Mouse (Mus musculus): ENCODE results near the gene Stim2. TPM values are rescaled to one million over a fixed set of nuclear protein-coding genes. Genes with fewer than 3 reads are reported as not detected.
A peak's percentile ranks its signal among the peaks of the same experiment; 100 is the strongest.

The Stim2 gene
- polyA plus RNA-seq, 1 experiment from 2014 or later = 9.8 TPM

- no peak overlapping the region for H3K4me2 ChIP-seq (ENCODE audit: low read depth, low read length)
- H3K9me3 ChIP-seq (ENCODE audit: control insufficient read depth, low read length) = no peaks in the 10 kb centered on the region
- no peak for ATAC-seq
- H3K9ac ChIP-seq (ENCODE audit: low read depth, low read length) = no peak overlapping the region
- no peaks in the 10 kb centered on the region for H3K4me1 ChIP-seq (ENCODE audit: control insufficient read depth, insufficient read depth, low read length)
- H3K4me3 ChIP-seq (ENCODE audit: low read length) = no peak overlapping the region
- H3K27me3 ChIP-seq (replicated peaks; ENCODE audit: control insufficient read depth, insufficient read depth, low read length) = no peaks in the 10 kb centered on the region
- WGBS = 92% methylated on average over 11 of the region's 11 CpGs
- no peak overlapping the region for H3K27ac ChIP-seq (ENCODE audit: low read length)
- peaks cover 1% of the 10 kb centered on the region; the same call in 1 of the 2 replicates for H3K36me3 ChIP-seq (ENCODE audit: control insufficient read depth, insufficient read depth, low read length)
Observed at GRCm38 (mm10) chr5:54110789-54111188, 112.5 kb downstream of the Stim2 start.

DNA sequence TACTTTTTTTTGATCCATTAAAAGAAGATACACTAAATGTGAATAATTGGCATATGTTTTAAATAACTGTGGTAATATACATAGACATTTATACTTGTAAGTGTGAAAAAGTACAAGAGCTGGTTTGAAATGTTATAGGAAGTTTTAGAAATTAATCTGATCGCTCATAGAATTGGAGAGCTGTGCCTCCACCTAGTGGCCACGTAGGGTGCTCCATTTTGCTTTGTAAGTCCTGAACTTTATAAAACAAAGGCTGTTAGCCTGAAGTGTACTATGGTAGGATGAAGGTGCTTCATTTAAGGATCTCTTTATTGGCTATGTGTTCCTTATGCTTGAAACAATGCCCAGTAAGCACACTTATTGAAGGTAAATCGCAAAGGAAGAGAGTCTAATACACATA, 115.0 kb downstream of the Stim2 start:
- H3K36me3 ChIP-seq (ENCODE audit: control insufficient read depth, insufficient read depth, low read length) = peaks cover 3% of the 10 kb centered on the region; the same call in 1 of the 2 replicates
- ATAC-seq = no peak
- H3K9ac ChIP-seq (ENCODE audit: low read depth, low read length) = no peak overlapping the region
- no peak overlapping the region for H3K4me2 ChIP-seq (ENCODE audit: low read depth, low read length)
- WGBS = 26% methylated on average over 3 of the region's 3 CpGs
- H3K4me1 ChIP-seq (ENCODE audit: control insufficient read depth, insufficient read depth, low read length) = no peaks in the 10 kb centered on the region
- no peak overlapping the region for H3K27ac ChIP-seq (ENCODE audit: low read length)
- H3K27me3 ChIP-seq (replicated peaks; ENCODE audit: control insufficient read depth, insufficient read depth, low read length) = no peaks in the 10 kb centered on the region
- H3K4me3 ChIP-seq (ENCODE audit: low read length) = no peak overlapping the region
- no peaks in the 10 kb centered on the region for H3K9me3 ChIP-seq (ENCODE audit: control insufficient read depth, low read length)

GRCm38 (mm10) chr5:54116538-54116937, 118.2 kb downstream of the Stim2 start:
- Histone ChIP-seq H3K27me3 (replicated peaks; ENCODE audit: control insufficient read depth, insufficient read depth, low read length) (no peaks in the 10 kb centered on the region), H3K9ac (ENCODE audit: low read depth, low read length) (no peak overlapping the region), H3K27ac (ENCODE audit: low read length) (no peak overlapping the region), H3K4me2 (ENCODE audit: low read depth, low read length) (no peak overlapping the region), H3K4me1 (ENCODE audit: control insufficient read depth, insufficient read depth, low read length) (no peaks in the 10 kb centered on the region), H3K9me3 (ENCODE audit: control insufficient read depth, low read length) (no peaks in the 10 kb centered on the region), H3K4me3 (ENCODE audit: low read length) (no peak overlapping the region), H3K36me3 (ENCODE audit: control insufficient read depth, insufficient read depth, low read length) (0 out of 2 replicates have a peak, but pooled peaks cover 3% of the 10 kb centered on the region)
- 87% methylated on average over 10 of the region's 10 CpGs for WGBS
- ATAC-seq = no peak

- ATAC-seq = no peak
- Histone ChIP-seq H3K4me1 (ENCODE audit: control insufficient read depth, insufficient read depth, low read length) (no peaks in the 10 kb centered on the region), H3K4me3 (ENCODE audit: low read length) (no peak overlapping the region), H3K27me3 (replicated peaks; ENCODE audit: control insufficient read depth, insufficient read depth, low read length) (no peaks in the 10 kb centered on the region), H3K36me3 (ENCODE audit: control insufficient read depth, insufficient read depth, low read length) (0 out of 2 replicates have a peak, but pooled peaks cover 3% of the 10 kb centered on the region), H3K9ac (ENCODE audit: low read depth, low read length) (no peak overlapping the region), H3K27ac (ENCODE audit: low read length) (no peak overlapping the region), H3K4me2 (ENCODE audit: low read depth, low read length) (no peak overlapping the region), H3K9me3 (ENCODE audit: control insufficient read depth, low read length) (no peaks in the 10 kb centered on the region)
- 70% methylated on average over 19 of the region's 19 CpGs for WGBS
Observed at GRCm38 (mm10) chr5:54118410-54119212, 120.3 kb downstream of the Stim2 start.

DNA sequence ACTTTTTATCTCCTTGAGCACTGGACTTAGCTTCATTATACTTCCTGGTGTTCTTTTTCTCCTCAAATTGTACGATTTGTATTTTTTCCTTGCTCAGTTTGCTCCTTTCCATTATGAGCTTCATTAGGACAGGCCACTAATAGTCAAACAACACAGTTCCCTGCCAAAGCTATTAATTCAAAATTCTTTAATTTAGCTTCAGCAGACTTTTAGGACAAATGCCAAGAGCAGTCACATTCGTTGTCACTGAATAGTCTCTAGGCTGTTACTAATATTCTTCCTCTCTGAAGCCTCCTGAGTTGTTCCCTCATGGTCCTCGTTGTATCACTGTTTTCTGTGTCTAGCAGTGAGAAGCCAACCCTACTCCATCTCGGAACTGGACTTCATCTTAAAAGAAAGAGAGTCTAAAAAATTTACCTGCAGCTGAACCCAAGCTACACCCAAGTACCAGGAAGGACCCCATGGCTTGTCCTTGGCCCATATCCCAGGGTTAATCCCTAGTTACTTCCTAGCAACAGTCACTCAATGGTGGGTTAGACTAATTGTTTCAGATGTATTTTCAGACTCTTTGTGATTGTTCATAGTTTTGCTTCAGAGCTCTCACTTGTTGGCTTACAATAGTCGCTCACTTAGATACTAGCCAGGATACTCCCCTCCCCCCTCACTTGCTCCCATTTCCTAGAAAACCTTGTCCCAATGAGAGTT, 149.9 kb downstream of the Stim2 start:
- H3K4me1 ChIP-seq (ENCODE audit: control insufficient read depth, insufficient read depth, low read length) = no peaks in the 10 kb centered on the region
- no peaks in the 10 kb centered on the region for H3K27me3 ChIP-seq (replicated peaks; ENCODE audit: control insufficient read depth, insufficient read depth, low read length)
- no peak overlapping the region for H3K4me2 ChIP-seq (ENCODE audit: low read depth, low read length)
- no peak overlapping the region for H3K9ac ChIP-seq (ENCODE audit: low read depth, low read length)
- no peak for ATAC-seq
- 82% methylated on average over 5 of the region's 5 CpGs for WGBS
- no peaks in the 10 kb centered on the region for H3K36me3 ChIP-seq (ENCODE audit: control insufficient read depth, insufficient read depth, low read length)
- H3K27ac ChIP-seq (ENCODE audit: low read length) = no peak overlapping the region
- no peaks in the 10 kb centered on the region for H3K9me3 ChIP-seq (ENCODE audit: control insufficient read depth, low read length)
- H3K4me3 ChIP-seq (ENCODE audit: low read length) = no peak overlapping the region

GRCm38 (mm10) chr5:54154503-54155226, 156.4 kb downstream of the Stim2 start:
- H3K9me3 ChIP-seq (ENCODE audit: control insufficient read depth, low read length) = no peaks in the 10 kb centered on the region
- H3K4me2 ChIP-seq (ENCODE audit: low read depth, low read length) = peak overlapping the region; percentile 34

GRCm38 (mm10) chr5:54155227-54155776, 157.0 kb downstream of the Stim2 start:
- Histone ChIP-seq H3K4me2 (ENCODE audit: low read depth, low read length) (peak overlapping the region; percentile 34), H3K9ac (ENCODE audit: low read depth, low read length) (no peak overlapping the region), H3K27ac (ENCODE audit: low read length) (no peak overlapping the region), H3K27me3 (replicated peaks; ENCODE audit: control insufficient read depth, insufficient read depth, low read length) (no peaks in the 10 kb centered on the region), H3K9me3 (ENCODE audit: control insufficient read depth, low read length) (no peaks in the 10 kb centered on the region), H3K36me3 (ENCODE audit: control insufficient read depth, insufficient read depth, low read length) (no peaks in the 10 kb centered on the region), H3K4me3 (ENCODE audit: low read length) (no peak overlapping the region), H3K4me1 (ENCODE audit: control insufficient read depth, insufficient read depth, low read length) (0 out of 2 replicates have a peak, but pooled peaks cover 8% of the 10 kb centered on the region)
- no peak for ATAC-seq
- 53% methylated on average over 12 of the region's 12 CpGs for WGBS

More at GRCm38 (mm10) chr5:54154503-54155226, 156.4 kb downstream of the Stim2 start:
- Histone ChIP-seq H3K4me3 (ENCODE audit: low read length) (no peak overlapping the region), H3K27me3 (replicated peaks; ENCODE audit: control insufficient read depth, insufficient read depth, low read length) (no peaks in the 10 kb centered on the region), H3K9ac (ENCODE audit: low read depth, low read length) (no peak overlapping the region), H3K27ac (ENCODE audit: low read length) (no peak overlapping the region), H3K36me3 (ENCODE audit: control insufficient read depth, insufficient read depth, low read length) (no peaks in the 10 kb centered on the region), H3K4me1 (ENCODE audit: control insufficient read depth, insufficient read depth, low read length) (0 out of 2 replicates have a peak, but pooled peaks cover 8% of the 10 kb centered on the region)
- no peak for ATAC-seq
- WGBS = 22% methylated on average over 13 of the region's 13 CpGs

- Histone ChIP-seq H3K27me3 (replicated peaks; ENCODE audit: control insufficient read depth, insufficient read depth, low read length) (no peaks in the 10 kb centered on the region), H3K4me3 (ENCODE audit: low read length) (no peak overlapping the region), H3K9ac (ENCODE audit: low read depth, low read length) (no peak overlapping the region), H3K4me1 (ENCODE audit: control insufficient read depth, insufficient read depth, low read length) (0 out of 2 replicates have a peak, but pooled peaks cover 8% of the 10 kb centered on the region), H3K9me3 (ENCODE audit: control insufficient read depth, low read length) (no peaks in the 10 kb centered on the region), H3K36me3 (ENCODE audit: control insufficient read depth, insufficient read depth, low read length) (no peaks in the 10 kb centered on the region), H3K4me2 (ENCODE audit: low read depth, low read length) (no peak overlapping the region), H3K27ac (ENCODE audit: low read length) (no peak overlapping the region)
- ATAC-seq = no peak
- 74% methylated on average over 4 of the region's 4 CpGs for WGBS
Observed at GRCm38 (mm10) chr5:54155916-54156315, 157.6 kb downstream of the Stim2 start.
